ENCODE assay signal across 8 mouse cellular contexts in the genomic region with DNA sequence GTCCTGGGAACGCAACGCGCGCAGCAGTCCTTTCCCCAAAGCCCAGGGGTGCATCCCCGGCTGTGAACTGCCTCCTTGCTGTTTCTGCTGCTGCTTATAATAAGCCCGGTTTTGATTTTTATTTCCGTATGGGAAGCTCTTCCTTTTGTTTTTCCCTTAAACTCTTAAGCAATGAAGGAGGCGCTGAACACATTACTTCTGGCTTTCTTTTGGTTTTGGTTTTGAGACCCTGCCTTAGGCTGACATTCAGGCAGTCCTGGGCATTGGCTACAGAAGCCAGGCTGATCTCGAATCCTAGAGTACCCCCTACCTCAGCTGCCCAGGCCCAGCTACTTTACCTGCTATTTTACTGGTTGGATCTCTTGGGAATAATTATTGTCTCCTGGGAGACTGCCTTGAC. TPM values are rescaled to one million over a fixed set of nuclear protein-coding genes. Genes with fewer than 3 reads are reported as not detected.
DNase-seq lines count a peak whose midpoint lies in the region; ATAC-seq and TF ChIP-seq lines count a peak whose summit lies in the region.

No protein-coding gene starts in this region.

- no peak for TF ChIP-seq CTCF in kidney, adult 2 months (conservative IDR thresholded peaks at IDR 0.05; ENCODE audit: insufficient read depth, insufficient read length, low read depth, low read length)

- TF ChIP-seq POLR2A in kidney, adult 2 months (IDR thresholded peaks at IDR 0.05; ENCODE audit: low read depth, low read length): no peak

- DNase-seq in kidney, adult 2 months: peak; percentile 15
- DNase-seq in kidney, adult 18-20 months: no peak
- DNase-seq in hindbrain, embryonic 10.5 days (ENCODE audit: low spot score): no peak
- DNase-seq in adrenal gland, adult (ENCODE audit: inconsistent age in 2 of 2, low spot score in 1 of 2): no peak
- DNase-seq in cerebellum, postnatal 10 days: no peak
- DNase-seq in urinary bladder, postnatal 14 days (ENCODE audit: low spot score): no peak

- 6% methylated on average over 9 of the region's 9 CpGs for WGBS in kidney, adult 2 months
- WGBS in hindbrain, embryonic 10.5 days: 4% methylated on average over 9 of the region's 9 CpGs

- 0 out of 2 replicates have a peak, but pooled peaks have one; percentile 3 for ATAC-seq in megakaryocyte progenitor cell, adult 5-6 weeks (replicated peaks; ENCODE audit: poor library complexity)

- H3K4me1 ChIP-seq in kidney, adult 2 months (ENCODE audit: control insufficient read depth, insufficient read depth, low read length): no peaks in the 10 kb centered on the region
- H3K4me1 ChIP-seq in brown adipose tissue, adult 24 weeks (ENCODE audit: control insufficient read depth, insufficient read depth, insufficient read length, low read length): no peaks in the 10 kb centered on the region
- peaks cover 29% of the 10 kb centered on the region for H3K4me1 ChIP-seq in hindbrain, embryonic 10.5 days (replicated peaks)

- H3K9me3 ChIP-seq in hindbrain, embryonic 10.5 days: no peaks in the 10 kb centered on the region

- H3K27ac ChIP-seq in kidney, adult 2 months (ENCODE audit: insufficient read depth, low read depth, low read length): peak overlapping the region; percentile 21; the same call in 1 of the 2 replicates
- peak overlapping the region; percentile 23; the same call in 1 of the 2 replicates for H3K27ac ChIP-seq in brown adipose tissue, adult 24 weeks (replicated peaks; ENCODE audit: low read depth, low read length)
- H3K27ac ChIP-seq in hindbrain, embryonic 10.5 days: no peak overlapping the region

- peak overlapping the region; percentile 55 for H3K4me3 ChIP-seq in kidney, adult 2 months (ENCODE audit: insufficient read depth, low read depth, low read length)
- peak overlapping the region; percentile 87 for H3K4me3 ChIP-seq in brown adipose tissue, adult 24 weeks (ENCODE audit: insufficient read depth, low read depth, low read length)
- peak overlapping the region; percentile 75 for H3K4me3 ChIP-seq in hindbrain, embryonic 10.5 days

- H3K27me3 ChIP-seq in kidney, adult 2 months (replicated peaks; ENCODE audit: control insufficient read depth, insufficient read depth, low read length): no peaks in the 10 kb centered on the region
- H3K27me3 ChIP-seq in hindbrain, embryonic 10.5 days (ENCODE audit: insufficient read depth, poor library complexity, severe bottlenecking): peaks cover 62% of the 10 kb centered on the region

- H3K36me3 ChIP-seq in kidney, adult 2 months (ENCODE audit: control insufficient read depth, insufficient read depth, low read length): no peaks in the 10 kb centered on the region
- no peaks in the 10 kb centered on the region for H3K36me3 ChIP-seq in hindbrain, embryonic 10.5 days

RNA-seq across cellular contexts. Expression of a gene that starts 0.6 kb away (rescaled TPM):
- 10.6 and 11.0 TPM in 2 replicates for polyA plus RNA-seq in kidney, adult 2 months (2012; rRNA removed)
- polyA plus RNA-seq in brown adipose tissue, adult 24 weeks (2012; ENCODE audit: insufficient read depth, insufficient read length, missing spikeins): 1.9 and 2.4 TPM in 2 replicates
- 0.61 and 1.3 TPM in 2 replicates for polyA plus RNA-seq in hindbrain, embryonic 10.5 days (2016; fragmentation: Nextera tagmentation; extraction: Ambion mirVana)
- not detected in 2 replicates for total RNA-seq in megakaryocyte progenitor cell, adult 5-6 weeks (2015)
- 0.03 TPM in 1 of 2 replicates, not detected in the other for total RNA-seq in megakaryocyte progenitor cell, adult 5-6 weeks (2017)
